Mouse (Mus musculus): Measurements from ENCODE around the gene Olfr690. TPM values are rescaled to one million over a fixed set of nuclear protein-coding genes. Genes with fewer than 3 reads are reported as not detected.

Olfr690 gene
- total RNA-seq, 2 experiments from 2014 or later = 0.27 to 1.7 TPM

Other genes with a start within 250 kb of the Olfr690 start
- gene Olfr680-ps1, start 241.3 kb downstream of the Olfr690 start, total RNA-seq (2021) = not detected
- not detected for gene Olfr681, start 217.3 kb downstream of the Olfr690 start, total RNA-seq (2021)
- not detected for gene Olfr683, start 187.1 kb downstream of the Olfr690 start, total RNA-seq (2021)
- not detected for gene Olfr684, start 170.5 kb downstream of the Olfr690 start, total RNA-seq (2021)
- not detected for gene Olfr685, start 148.1 kb downstream of the Olfr690 start, total RNA-seq (2021)
- not detected for gene Olfr686, start 126.6 kb downstream of the Olfr690 start, total RNA-seq (2021)
- gene Olfr688, start 46.0 kb downstream of the Olfr690 start, total RNA-seq (2021) = not detected
- gene Olfr689, start 22.9 kb downstream of the Olfr690 start, total RNA-seq (2021) = not detected
- under 1 TPM; 0.72 to 0.91 TPM for gene Olfr691, start 8.2 kb upstream of the Olfr690 start, total RNA-seq (2021)
- not detected for gene Olfr692, start 34.1 kb upstream of the Olfr690 start, total RNA-seq (2021)
- gene Gm5901, start 40.9 kb upstream of the Olfr690 start, total RNA-seq (2021) = not detected
- 10 to 100 TPM; 77.0 to 83.9 TPM for gene Fam160a2, start 66.0 kb upstream of the Olfr690 start, total RNA-seq (2021)
- 1 to 10 TPM; 1.0 to 1.3 TPM for gene Cnga4, start 70.5 kb upstream of the Olfr690 start, total RNA-seq (2021)
- gene Cckbr, start 91.6 kb upstream of the Olfr690 start, total RNA-seq (2021) = 10 to 100 TPM; 63.2 to 64.3 TPM
- 10 to 100 TPM; 17.6 to 21.0 TPM for gene Cavin3, start 148.2 kb upstream of the Olfr690 start, total RNA-seq (2021)
- gene Smpd1, start 220.3 kb upstream of the Olfr690 start, total RNA-seq (2021) = 100 to 1,000 TPM in 1 of 2 experiments, 10 to 100 TPM in 1; 97.4 to 114 TPM
- gene Apbb1, start 247.5 kb upstream of the Olfr690 start, total RNA-seq (2021) = 100 to 1,000 TPM; 437 to 517 TPM